Mouse (Mus musculus) left cerebral cortex, adult 8-10 months (tissue): ENCODE measurements at regions not wholly inside any gene's neighbourhood (a gene's known extent, or its start where the extent isn't known, plus 50 kb on each side); places are given as distances from the start of the nearest gene placed in this dataset.
"Not testable (repeated sequence)": the region's sequence is repeated elsewhere in the genome, so short reads cannot be mapped to it uniquely, and the experiment has no call there.

Experiments
- DNase-seq, 2 experiments: peaks; one replicate each; pipeline ENCODE4 v3.0.0; 2022; ENCODE audit warnings: low spot score in 2 of 2

DNA sequence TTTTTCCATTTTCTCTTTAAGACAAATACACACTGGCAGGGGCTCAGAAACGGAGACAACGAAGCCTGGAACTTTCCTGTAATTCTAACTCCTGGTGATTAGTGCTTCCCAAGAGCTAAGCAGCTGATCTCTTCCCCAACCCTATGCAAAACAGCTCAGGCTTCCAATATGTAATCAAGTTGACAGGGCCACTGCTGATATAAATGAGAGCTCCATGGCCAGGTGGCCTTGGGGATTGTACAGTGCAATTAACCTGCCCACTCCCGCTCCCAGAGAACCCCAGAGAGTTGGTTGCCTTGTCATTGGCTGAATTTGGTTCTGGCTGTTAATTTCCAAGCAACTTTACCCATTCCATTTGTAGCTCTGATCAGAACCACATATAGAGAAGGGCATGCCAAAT lies 67.8 kb downstream of the 4933415F23Rik start:
- no peak for DNase-seq

- DNase-seq: no peak
These were observed 78.5 kb downstream of the 4933415F23Rik start for GRCm38 (mm10) chr1:23023536-23023935.

DNA sequence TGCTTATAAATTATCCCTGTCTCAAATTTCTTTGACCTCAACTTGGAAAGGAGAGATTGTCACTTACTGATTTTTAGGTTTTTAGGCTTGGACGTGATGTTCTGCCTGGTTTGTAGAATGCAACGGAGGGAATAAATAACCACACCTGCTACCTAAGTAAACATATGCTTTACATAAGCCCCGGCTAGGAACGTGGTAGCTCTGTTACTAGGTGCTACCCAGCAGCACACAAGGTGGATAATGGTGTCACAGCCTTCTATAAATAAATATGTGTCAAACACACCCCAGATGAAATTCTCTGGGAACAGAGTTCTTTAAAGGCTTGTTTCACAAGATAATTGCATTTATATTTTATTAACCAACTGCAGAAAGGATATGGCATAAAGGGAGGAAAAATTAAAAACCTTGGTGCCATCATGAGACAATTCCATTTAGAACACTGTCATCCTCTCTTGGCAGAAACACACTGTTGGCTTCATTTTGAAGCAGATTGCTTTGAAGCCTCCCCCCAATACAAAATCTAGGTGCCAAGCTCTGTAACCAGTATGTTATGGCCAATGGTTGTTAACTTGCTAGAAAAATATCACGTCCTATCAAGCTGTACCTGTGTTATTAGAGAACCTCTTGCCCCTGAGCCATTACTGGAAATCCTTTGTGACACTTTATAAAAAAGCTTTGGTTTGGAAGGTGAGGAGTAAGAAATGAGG lies 94.1 kb downstream of the 4933415F23Rik start:
- DNase-seq: no peak

DNA sequence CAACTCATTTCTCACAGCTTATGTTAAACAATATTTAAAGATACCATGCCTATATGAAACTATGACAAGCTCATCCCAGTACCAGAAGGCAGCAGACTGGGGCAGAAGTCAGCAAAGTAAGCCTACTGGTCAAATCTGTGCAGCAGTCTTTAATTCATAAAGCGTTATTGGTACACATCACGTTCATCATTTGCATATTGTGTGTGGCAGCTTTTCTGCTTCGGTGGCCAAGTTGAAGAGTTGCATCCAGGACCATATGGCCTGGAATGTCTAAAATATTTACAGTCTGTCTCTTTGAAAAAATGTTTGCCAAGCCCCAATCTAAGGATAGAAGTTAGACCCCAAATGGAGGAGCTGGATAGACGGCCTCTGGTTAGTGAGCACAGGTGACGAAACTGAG lies 97.2 kb downstream of the 4933415F23Rik start:
- no peak for DNase-seq

DNA sequence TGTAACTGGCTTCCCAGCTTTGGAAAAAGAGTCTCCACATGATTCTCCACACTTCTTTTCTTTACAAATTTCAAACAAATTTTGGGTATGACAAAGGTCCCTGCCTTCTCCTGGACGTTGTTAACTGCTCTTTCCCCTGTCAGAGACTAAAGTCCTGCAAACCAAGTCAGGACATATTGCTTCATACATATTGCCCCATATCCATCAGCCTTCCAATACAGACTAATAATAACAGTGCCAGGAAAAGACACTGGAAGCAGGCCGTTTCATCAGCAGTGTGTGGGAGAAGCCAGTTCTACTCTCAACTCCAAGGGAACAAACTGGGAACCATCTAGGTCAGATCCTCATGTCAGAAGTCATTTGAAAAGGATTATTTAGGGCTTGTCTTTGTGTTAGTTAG lies 105.4 kb downstream of the 4933415F23Rik start:
- DNase-seq: no peak

GRCm38 (mm10) chr1:22989521-22990221 lies 112.4 kb downstream of the 4933415F23Rik start:
- DNase-seq: no peak

- no peak for DNase-seq
These were observed 114.5 kb downstream of the 4933415F23Rik start for GRCm38 (mm10) chr1:22987521-22987920.

DNA sequence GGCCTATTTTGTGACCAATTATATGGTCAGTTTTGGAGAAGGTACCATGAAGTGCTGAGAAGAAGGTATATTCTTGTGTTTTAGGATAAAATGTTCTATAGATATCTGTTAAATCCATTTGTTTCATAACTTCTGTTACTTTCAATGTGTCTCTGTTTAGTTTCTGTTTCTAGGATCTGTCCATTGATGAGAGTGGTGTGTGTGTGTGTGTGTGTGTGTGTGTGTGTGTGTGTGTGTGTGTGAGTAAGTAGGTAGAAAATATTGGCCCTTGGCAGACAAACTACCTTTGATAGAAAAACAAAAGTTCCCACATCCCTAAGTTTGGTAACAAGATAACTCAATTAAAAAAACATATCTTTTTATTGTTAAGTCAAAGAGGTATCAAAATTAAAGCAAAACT lies 117.8 kb downstream of the 4933415F23Rik start:
- not testable (repeated sequence) for DNase-seq

GRCm38 (mm10) chr1:22974917-22975316 lies 127.1 kb downstream of the 4933415F23Rik start:
- DNase-seq: no peak

- no peak for DNase-seq
These were observed 138.2 kb upstream of the Rims1 start for GRCm38 (mm10) chr1:22943995-22944394.

DNA sequence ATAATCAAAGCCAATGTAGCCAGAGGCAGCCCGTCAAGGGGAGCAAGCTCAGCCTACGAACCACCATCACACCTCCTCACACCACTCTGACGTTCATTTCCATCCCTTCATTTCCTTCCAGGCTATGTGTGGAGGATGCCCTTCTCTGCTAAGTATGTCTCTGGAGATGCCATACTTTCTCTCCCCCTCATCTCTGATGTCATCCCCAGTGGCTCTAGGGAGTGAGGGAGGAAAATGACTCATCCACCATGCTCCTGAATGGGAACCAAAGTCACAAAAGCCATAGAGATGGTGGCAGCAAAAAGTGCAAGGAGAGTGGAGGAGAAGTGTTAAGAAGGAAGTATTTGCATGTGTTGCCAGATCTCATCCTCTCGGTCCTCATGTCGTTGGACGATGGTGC lies 134.0 kb upstream of the Rims1 start:
- DNase-seq: peak in 1 of 2 experiments; percentile 58

- no peak for DNase-seq
These were observed 125.5 kb upstream of the Rims1 start for GRCm38 (mm10) chr1:22931147-22931896.

DNA sequence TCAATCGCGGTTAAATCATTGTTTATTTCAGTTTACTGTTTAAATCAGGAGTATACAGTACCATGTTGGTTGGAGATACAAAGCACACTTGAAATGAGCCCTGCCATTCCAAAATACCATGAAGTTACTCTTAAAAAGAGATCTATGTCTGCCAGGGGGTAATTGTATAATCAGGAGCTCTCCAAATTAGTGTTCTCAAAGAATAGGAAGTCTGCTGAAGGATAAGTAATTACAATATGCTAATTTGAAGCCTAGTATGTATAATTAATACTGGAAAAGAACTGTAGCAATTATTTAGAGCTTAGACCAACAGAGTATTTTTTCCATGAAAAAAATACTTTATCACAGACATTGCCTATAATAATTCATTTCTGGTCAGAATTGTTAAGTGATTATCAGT lies 97.2 kb upstream of the Rims1 start:
- DNase-seq: no peak

DNA sequence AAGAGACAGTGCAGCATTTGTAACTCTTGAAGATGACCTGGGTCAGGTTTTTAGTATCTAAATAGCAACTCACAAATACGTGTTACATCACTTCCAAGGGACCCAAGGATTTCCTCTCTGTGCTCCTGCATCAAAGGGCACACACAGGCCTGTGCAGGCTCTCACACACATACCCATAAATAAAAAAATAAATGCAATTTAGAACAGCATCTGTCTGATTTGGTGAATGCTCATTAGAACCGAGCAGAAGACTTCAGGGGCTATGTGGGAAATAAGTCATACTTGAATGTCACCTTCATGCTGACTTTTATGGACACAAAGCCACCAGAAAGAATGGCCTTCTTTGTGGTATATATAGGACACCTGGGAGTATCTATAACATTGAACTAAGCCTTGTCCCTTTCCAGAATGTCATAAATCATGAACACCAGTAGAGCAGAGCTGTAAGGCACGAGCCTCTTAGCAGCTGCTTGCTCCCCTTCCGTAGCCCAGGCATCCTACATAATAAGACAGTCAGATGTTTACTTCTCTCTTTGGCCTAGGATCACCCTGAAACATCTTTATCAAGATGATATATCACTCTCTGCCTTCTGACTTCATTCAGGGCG lies 95.3 kb upstream of the Rims1 start:
- DNase-seq: no peak

GRCm38 (mm10) chr1:22895099-22895498 lies 89.3 kb upstream of the Rims1 start:
- no peak for DNase-seq

GRCm38 (mm10) chr1:22862985-22863384 lies 57.2 kb upstream of the Rims1 start:
- no peak for DNase-seq
